Mouse (Mus musculus) adrenal gland, postnatal 10 days (tissue): ENCODE measurements around the gene Nfib. TPM values are rescaled to one million over a fixed set of nuclear protein-coding genes. Genes with fewer than 3 reads are reported as not detected.
"Not testable (repeated sequence)": the region's sequence is repeated elsewhere in the genome, so short reads cannot be mapped to it uniquely, and the experiment has no call there.

ENCODE experiments used
- DNase-seq: peaks from one replicate; pipeline ENCODE4 v3.0.0; 2021; ENCODE audit warnings: mixed read lengths
- total RNA-seq, 2 experiments: library from RNA; stranded (reverse); gene quantifications; 2 replicates each; pipeline ENCODE4 v1.2.3; 2021

The Nfib gene
- total RNA-seq, 2 experiments from 2014 or later: 101 to 139 TPM

DNA sequence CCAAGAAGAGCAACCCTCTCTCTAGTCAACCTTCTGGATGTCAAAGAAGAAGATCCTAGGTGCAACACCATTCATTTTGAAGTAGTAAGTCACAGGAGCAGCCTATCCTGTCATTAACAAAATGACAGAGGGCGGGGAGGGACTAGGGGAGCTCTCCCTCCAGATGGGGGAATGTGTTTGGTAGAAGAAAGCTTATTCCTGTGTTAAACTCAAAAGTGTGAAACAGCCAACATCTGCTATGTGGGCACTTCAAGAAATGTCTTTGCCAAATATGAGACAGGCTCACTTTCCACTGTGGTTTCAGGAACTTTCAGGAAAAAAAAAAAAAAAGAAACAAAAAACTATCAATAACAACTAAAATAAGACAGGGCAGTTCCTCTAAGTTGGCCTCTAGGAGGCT lies 411.5 kb downstream of the Nfib start:
- no peak for DNase-seq

DNA sequence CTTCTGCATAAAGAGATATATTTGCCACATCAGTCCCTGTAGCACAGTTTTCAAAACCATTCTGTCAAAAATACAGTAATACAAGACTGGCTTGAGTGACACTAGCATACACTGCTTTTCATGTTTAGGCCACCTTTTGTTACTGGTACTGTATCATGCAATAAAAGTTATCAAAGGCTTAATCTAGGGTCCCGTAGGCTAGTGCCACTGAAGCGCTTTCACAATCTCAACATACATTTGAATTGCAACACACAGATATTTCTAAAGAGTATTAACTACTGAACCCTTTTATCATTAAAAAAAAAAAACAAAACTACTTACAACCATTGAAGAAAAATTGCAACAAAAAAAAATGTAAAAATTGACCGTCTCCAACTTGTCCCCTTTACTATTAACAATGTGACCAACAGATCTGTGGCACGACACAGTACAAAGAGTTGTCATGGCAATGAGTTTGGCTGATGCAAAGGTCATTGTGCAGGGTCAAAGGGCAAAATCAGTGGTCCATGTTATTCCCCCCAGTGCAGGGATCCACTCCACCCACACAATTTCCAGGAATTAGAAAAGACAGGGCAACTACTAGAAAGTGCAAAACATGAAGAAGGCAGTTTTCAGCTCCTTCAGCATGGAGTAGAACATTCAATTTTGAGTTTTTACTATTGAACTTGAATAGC lies 414.2 kb downstream of the Nfib start:
- DNase-seq: no peak

DNA sequence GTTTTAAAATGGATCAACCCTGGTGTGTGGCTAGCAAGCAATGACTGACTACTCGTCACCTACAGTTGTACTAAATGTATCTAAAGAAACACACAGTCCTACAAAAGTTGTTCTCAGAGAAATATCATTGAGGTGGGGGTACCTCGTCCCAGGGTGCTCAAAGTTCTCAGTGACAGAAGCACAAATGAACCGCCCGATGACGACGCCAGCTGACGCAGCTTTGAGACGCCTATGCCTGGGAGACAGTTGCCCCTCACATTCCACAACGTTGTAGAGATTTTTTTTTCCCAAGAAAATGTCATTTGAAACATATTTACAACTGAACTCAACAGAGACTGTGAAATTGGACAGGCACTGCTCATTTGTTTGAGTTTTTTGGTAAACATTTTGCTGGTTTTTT lies 414.9 kb downstream of the Nfib start:
- DNase-seq: no peak

DNA sequence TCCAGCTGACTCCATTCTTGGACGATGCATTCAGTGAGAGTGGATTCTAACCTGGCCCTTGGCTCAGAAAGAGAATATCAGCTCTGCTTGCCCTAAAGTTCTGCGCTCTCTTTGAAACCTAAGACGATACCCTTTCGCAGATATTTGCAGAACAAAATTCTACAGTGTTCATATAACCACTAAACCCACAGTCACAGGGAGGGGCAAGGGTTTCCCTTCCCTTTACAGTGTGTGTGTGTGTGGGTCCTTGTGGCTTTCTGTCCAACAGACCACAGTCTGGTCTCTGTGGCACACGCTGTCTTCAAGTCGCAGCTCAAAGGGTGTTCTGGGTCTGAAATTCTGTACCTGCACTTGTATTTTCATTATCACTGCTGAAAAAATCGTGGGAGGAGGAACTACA lies 416.0 kb downstream of the Nfib start:
- DNase-seq: no peak

DNA sequence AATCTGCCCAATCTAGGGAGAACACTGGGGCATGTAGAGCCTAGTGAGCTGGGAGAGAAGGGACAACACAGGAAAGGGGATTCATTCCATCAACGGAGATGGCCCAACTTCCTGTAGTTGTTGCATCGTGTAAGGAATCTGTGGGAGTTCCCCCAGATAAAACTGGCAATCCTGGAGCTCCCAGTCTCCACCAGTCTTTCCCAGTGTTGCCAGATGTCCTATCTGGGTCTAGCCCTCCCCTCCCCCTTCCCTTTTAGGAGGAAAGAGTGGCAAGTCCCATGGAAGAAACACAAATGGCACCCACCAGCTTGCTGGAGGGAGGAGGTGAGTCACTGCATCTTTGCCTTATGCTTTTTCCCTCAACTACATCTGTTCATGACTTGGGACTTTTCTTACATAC lies 417.4 kb downstream of the Nfib start:
- no peak for DNase-seq

DNA sequence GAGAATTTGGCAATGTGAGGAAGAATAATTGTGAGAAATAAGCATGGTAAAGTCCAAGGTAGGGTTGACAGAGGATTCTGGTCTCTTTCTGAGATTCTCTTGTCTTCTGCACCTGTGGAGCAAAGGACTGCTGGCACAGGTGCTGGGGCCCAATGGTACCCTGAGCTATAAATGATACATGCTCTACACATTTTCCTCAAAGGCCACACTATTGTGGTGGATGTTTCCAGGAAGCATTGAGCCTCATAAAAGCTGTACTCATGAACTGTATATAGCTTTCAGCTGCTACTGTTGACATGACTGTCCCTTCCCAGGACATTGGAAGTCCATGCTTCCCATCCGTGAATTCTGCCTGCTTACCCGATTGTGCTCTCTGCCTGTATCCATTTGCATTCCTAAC lies 418.1 kb downstream of the Nfib start:
- no peak for DNase-seq

DNA sequence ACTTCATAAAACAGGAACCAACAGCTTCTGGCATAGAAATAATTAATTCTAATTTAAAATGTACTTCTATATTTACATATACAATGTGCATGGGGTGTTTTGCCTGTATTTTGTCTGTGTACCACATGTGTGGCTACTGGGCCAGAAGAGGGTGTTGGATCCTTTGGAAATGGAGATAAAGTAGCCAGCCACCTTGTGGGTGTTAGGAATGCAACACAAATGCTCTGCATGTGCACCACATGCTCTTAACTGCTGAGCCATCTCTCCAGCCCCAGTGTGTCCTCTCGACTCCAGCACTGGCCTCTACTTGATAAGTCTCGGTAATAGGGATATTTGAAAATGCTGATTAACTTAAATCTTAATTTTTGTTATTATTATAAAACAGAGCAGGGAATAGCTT lies 418.6 kb downstream of the Nfib start:
- DNase-seq: no peak

DNA sequence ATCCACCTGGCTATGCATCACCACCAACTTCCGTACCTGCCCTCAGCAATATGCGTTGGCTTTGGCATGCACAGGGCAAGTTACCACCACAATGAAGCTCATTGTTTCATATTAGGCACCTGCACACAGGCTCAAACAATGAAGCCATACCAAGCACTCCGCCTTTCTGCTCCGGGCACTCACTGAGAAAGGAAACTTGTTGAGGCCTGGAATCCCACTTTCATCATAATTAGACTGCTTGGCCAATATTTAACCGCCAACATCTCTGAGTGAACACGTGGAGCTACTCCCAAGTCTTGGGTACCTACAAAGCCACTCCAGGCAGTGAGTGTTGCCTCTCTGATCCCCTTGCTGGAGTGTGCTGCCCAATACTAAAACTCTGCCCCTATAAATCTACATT lies 422.0 kb downstream of the Nfib start:
- DNase-seq: no peak

DNA sequence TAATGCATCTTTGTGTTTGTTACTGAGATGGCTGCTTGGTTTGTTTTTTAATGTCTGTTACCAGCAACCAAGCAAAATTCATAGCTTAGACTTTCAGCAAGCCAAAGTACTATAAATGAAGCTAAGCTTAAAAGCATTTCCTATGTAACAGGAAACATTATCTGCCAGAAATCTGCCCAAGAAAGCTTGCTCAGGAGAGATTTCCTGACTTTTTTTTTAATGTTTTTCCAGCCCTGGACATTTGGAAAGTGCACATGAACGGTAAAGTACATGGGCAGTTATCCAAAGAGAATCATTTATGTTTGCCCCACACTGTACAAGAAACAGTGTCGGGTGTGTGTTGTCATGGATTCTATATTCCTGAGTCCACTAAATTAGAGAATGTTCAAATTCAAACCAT lies 429.6 kb downstream of the Nfib start:
- DNase-seq: no peak

DNA sequence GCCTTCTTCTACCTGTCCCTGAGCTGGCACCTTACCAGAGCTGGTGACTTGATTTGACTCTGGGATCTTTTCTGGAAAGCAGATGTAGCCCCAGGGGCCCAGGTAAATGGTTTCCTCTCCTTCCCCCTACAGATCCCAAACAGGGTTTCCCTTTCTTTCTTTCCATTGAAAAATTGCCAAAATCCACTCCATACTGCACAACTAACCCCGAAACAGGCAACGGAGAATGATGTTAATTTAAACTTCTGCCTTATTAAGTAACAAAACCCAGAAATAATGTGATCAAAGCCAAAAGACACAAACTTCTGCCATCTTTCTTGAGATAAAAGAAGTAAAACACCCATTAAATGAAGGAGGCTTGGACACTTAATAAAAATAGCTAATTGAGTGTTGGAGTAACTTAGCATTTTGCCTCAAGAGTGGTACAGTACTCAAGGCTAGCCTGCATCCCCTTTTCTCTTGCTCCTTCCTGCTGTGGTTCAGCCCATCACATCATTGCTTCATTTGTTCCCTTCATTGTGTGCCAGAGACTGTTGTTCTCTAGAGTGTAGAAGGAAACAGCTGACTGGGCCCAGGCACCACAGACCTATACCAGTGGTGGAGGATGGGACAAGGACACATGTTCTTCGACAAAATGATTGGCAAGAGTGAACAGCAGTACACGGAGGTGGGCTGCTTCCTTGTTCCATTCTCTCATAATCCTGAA lies 432.3 kb downstream of the Nfib start:
- DNase-seq: no peak

DNA sequence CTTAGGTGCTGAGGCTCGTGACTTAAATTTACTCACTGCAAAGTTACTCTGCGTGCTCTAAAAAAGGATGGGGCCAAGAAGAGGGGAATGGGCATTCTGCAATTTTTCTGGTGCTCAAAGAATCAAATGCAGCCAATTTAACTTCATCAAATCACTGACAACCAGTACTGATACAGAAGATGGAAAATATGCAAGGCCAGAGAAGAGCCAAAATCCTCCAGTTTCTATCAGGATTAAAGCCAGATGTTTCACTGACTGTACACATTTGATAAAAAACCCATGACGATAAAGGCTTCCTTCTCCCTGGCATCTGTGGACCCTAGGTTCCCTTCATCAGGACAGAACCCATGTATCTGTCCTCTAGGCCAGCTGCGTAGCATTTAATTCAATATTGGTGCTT lies 433.5 kb downstream of the Nfib start:
- no peak for DNase-seq

DNA sequence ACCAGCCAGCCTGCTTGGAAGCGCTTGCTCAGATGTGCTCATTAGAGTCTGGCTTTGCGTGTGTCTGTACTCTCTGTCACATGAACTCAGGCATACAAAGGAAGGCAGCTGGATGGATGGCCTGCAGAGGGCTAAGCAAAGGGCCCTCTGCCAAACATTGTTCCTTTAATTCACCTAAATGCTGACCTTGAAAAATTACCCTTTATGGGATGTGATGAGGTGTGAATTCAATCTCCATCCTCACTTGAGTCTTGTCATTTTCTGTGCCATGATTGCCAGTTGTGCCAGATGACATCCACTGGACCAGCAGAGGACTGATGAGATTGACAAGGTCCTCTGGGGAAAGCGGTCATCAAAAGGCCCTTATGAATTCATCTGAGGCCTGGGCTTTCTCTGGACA lies 434.0 kb downstream of the Nfib start:
- DNase-seq: no peak

DNA sequence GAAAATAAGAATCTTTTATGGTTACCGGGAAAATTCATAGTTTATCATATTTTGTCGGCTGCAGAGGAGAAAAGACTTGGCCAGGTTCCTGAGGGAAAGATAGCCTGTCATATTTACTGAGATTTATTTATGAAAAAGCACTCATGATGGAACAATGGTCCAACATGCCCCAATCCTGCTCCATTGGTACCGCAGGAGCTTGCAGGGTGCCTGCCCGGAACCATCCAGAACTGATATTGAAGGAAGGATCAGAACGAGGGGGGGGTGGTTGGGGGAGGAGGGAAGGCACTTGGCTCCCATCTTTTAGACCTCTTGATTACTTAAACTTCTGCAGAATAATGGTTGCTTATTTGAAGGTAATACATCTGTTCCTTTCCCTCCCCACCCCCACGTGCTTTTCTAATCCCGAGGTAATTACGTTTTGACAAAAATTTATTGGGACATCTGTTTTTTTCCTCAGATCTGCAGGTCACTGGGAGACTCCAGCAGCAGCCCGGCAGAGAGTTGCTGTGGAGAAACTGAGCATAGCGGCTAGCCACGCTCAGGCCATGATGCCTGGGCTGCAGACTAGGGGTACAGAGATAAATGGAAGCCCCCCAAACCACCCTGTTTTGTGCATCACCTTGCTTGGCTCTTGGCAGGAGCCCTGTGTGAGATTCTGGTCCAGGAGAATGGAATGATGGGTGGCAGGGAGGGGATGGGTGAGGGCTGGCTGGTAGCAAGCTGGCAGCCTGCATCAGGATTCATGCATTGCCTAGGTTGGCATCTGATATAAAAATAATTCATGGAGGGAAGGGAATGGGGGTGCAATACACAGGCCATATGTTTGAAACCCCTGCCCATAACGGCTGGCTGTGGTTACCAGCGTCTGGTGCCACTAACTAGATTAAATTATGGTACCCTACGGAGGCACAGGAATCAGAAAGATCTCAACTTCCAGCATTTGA lies 437.4 kb downstream of the Nfib start:
- no peak for DNase-seq

DNA sequence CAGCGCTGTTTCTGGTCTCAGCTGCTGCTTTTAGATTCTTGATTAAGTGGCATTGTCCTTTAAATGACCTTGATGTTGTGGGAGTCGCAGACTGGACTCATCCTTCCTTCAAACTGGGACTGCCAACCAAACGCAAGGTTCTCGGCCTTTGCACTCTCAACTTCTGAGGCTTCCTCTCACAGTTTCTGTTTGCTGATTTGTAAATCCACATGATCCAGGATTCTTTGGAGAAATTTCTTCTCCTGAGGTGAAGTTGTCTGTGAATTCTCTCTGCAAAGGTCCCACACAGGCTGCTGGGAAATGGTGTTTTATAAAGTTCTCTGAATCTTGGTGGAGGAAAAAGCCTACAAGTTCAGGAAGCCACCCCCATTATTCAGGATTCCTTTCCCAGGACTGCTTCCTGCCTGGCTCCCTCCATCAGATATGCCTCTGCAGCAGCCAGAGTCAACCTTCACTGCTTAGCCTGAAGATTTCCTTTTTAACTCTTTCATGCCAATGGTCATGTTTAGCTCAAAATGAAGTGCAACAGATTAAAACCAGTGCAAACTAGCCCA lies 439.4 kb downstream of the Nfib start:
- no peak for DNase-seq

DNA sequence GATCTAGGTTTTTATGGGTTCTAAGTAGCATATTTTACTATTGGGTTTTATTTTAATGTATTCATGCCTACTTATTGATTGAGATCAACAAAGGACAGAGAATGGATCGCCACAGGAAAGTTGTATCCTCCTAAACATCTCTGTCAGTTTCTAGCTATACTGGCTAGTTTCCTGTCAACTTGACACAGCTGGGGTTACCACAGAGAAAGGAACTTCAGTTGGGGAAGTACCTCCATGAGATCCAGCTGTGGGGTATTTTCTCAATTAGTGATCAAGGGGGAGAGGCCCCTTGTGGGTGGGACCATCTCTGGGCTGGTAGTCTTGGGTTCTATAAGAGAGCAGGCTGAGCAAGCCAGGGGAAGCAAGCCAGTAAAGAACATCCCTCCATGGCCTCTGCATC lies 447.0 kb downstream of the Nfib start:
- DNase-seq: not testable (repeated sequence)

DNA sequence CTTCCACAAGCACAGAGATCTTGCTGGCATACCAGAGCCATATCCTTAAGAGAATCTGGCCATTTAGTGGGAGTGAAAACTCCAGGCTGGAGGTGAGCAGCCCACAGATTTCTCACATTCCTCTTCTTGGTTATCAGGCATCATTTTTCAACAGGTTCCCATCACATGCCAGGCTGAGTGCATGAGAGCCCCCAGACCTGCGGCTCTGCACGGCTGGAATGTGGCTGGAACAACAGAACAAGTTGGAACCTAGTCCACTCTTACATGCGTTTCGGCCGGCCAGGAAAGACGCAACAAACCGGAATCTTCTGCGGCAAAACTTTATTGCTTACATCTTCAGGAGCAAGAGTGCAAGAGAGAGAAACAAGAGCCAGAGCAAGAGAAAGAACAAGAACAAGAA lies 453.5 kb downstream of the Nfib start:
- DNase-seq: no peak

DNA sequence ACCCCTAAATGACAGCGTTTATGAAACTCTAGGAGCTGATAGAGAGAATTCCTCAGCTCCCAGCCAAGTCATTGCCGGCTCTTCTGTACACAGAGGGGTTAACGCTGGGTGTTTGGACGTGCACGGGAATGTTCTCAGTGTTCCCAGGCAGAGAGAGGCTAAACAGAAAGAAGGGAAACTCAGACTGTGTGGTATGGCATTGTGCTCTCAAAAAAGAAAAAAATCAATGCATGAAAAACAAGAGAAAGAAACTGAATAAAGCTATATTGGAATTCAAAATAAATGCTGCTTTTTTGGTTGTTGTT lies 455.2 kb downstream of the Nfib start:
- no peak for DNase-seq

DNA sequence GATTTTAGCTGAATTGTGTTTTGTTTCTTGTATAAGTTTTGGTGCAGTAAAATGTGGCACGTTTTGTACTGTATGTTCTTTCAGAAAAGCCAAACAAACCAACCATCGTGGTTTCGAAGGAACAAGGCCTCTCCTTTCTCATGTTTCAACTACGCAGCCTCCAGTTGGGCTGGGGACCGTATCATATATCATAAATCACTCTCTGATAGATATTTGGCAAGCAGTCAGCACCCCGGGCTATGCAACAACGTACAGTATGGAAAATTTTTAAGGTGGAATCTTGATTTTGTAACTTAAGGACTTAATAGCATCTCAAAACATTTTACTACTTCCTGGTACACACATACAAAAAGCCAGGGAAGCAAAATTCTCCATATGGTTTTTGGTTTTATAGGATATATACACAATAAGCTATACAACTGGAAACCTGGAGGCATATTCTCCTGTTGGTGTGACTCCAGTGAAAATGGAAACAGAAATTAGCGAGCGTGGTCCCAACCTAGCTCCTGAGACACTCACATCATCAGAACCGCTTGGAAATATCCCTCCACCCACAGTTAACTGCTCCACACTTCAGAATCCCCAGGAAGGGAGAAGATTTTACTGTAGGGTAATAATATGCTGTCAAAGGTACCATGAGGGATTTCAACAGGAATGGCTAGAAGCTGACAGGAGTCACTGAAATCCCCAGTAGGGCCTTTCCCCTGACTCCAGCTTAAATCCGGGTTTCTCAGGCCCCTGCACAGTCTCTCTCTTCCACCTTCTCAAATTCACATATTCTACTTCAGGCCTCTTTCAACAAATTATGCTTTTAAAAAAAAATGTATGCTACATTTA lies 455.8 kb downstream of the Nfib start:
- peak; percentile 39 for DNase-seq

DNA sequence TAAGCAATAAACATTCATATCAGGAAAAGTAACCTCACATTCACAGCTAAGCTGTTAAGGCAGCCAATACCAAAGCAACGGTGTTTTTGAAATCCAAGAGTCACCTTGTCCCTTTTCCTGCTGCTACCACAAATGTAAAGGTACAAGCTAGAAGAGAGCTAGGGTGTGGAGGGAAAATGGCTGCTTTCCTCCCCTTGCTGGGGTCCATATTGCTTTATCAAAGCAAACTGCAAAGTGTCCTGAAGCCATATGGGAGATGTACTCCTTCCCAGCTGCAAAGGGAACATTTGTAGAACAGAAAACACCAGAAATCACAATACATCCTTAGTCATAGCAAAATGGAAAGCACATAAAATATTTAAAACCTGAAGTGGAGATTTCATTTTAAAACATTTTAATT lies 456.6 kb downstream of the Nfib start:
- no peak for DNase-seq

DNA sequence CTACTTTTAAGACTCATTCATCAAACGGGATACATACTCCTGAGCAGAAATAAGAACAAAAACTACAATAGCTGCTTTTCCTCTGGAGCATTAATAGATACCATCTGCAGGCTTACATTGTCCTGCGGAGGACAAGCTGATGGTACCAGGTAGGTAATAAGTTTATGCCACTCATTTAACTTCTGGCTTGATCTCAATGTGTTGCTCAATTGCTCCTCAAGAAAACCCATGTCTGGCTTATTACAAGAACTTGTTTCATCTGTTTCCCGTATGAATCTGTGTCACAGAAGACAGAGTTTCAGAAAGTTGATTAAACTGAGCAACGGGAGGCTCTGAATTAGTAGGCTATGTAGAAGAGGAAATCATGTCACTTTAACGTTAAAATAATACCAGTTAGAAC lies 457.5 kb downstream of the Nfib start:
- DNase-seq: no peak

DNA sequence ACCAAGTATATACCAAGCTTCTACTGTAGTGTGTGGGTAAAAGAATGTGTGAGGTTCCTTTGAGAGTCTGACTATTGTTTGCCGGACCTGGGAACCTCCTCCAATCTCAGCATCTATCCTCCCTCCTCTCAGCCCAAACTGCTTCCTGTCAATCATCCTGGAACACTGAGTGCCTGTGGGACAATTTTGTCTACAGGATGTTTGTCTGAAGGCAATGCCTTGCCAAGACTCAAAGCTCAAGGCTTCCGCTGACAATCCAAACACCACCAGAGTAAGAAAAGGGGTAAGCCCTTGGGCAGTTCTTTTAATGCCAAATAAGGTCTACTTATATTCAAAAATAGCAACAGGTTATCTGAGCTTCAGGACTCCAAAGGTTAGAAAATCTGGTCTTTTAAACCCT lies 459.3 kb downstream of the Nfib start:
- DNase-seq: no peak
